ENCODE assay signal across 10 mouse cellular contexts in genomic region chr2:181722213-181722612, GRCm38 (mm10). TPM values are rescaled to one million over a fixed set of nuclear protein-coding genes. Genes with fewer than 3 reads are reported as not detected.
DNase-seq lines count a peak whose midpoint lies in the region; ATAC-seq lines count a peak whose summit lies in the region.
"Had no signal": no experiment of that assay in that cellular context is flagged by ENCODE, and none has a peak within 500 bp of the region (broad histone marks: within the 10 kb centered on the region; RNA-seq: fewer than 3 reads in every experiment).

No protein-coding gene starts in this region.

- 9% methylated on average over 3 of the region's 3 CpGs for WGBS in forebrain, embryonic 11.5 days
- WGBS in liver, embryonic 13.5 days (ENCODE audit: insufficient replicate concordance), result 8% methylated on average over 3 of the region's 3 CpGs

- no peak overlapping the region for H3K9ac ChIP-seq in forebrain, embryonic 11.5 days (ENCODE audit: low read length)
- no peak overlapping the region for H3K9ac ChIP-seq in liver, embryonic 13.5 days
- H3K9ac ChIP-seq: limb, embryonic 13.5 days had no signal

- H3K4me2 ChIP-seq in forebrain, embryonic 11.5 days (ENCODE audit: low read depth, low read length, severe bottlenecking), result no peak overlapping the region
- no peak overlapping the region for H3K4me2 ChIP-seq in liver, embryonic 13.5 days
- H3K4me2 ChIP-seq: limb, embryonic 13.5 days had no signal

- ATAC-seq in forebrain, embryonic 11.5 days (replicated peaks; ENCODE audit: low FRiP score), result peak; percentile 49; the same call in 1 of the 2 replicates
- no peak for ATAC-seq in liver, embryonic 13.5 days (ENCODE audit: low read depth)

- H3K36me3 ChIP-seq in forebrain, embryonic 11.5 days (ENCODE audit: control insufficient read depth, insufficient read depth, low read length), result no peaks in the 10 kb centered on the region
- no peaks in the 10 kb centered on the region for H3K36me3 ChIP-seq in liver, embryonic 13.5 days
- H3K36me3 ChIP-seq in splenic B cell, adult 2 months (ENCODE audit: control insufficient read depth, insufficient read depth, low read length, poor library complexity, severe bottlenecking), result no peaks in the 10 kb centered on the region
- H3K36me3 ChIP-seq: limb, embryonic 13.5 days had no signal

- H3K4me3 ChIP-seq in forebrain, embryonic 11.5 days (ENCODE audit: low read depth, low read length), result no peak overlapping the region
- no peak overlapping the region for H3K4me3 ChIP-seq in liver, embryonic 13.5 days (replicated peaks)
- H3K4me3 ChIP-seq: limb, embryonic 13.5 days had no signal

- DNase-seq in heart, postnatal 14 days, result peak; percentile 14 to 28
- DNase-seq in heart, adult 9 months (ENCODE audit: low spot score in 2 of 2), result no peak
- DNase-seq in 416B (ENCODE audit: low read depth), result peak; percentile 53
- DNase-seq in adrenal gland, postnatal 25 days, result peak; percentile 22
- peak; percentile 70 for DNase-seq in forebrain, embryonic 11.5 days (ENCODE audit: low spot score)
- DNase-seq in liver, embryonic 13.5 days, result peak; percentile 7
- peak; percentile 40 for DNase-seq in splenic B cell, adult 2 months (ENCODE audit: low read depth, low spot score)
- DNase-seq in urinary bladder, postnatal 10 days (ENCODE audit: low spot score), result no peak

- no peaks in the 10 kb centered on the region for H3K9me3 ChIP-seq in forebrain, embryonic 11.5 days (ENCODE audit: control insufficient read depth, low read length)
- no peaks in the 10 kb centered on the region for H3K9me3 ChIP-seq in liver, embryonic 13.5 days (replicated peaks)
- H3K9me3 ChIP-seq: limb, embryonic 13.5 days had no signal

- no peaks in the 10 kb centered on the region for H3K4me1 ChIP-seq in forebrain, embryonic 11.5 days (replicated peaks; ENCODE audit: control insufficient read depth, insufficient read depth, low read length)
- H3K4me1 ChIP-seq in liver, embryonic 13.5 days (replicated peaks), result no peaks in the 10 kb centered on the region
- H3K4me1 ChIP-seq: limb, embryonic 13.5 days had no signal

- H3K27me3 ChIP-seq in forebrain, embryonic 11.5 days (ENCODE audit: control insufficient read depth, insufficient read depth, low read length), result no peaks in the 10 kb centered on the region
- H3K27me3 ChIP-seq in liver, embryonic 13.5 days, result no peaks in the 10 kb centered on the region
- H3K27me3 ChIP-seq in splenic B cell, adult 2 months (ENCODE audit: control insufficient read depth, insufficient read depth, low read length, poor library complexity, severe bottlenecking), result no peaks in the 10 kb centered on the region
- H3K27me3 ChIP-seq: limb, embryonic 13.5 days had no signal

- intact Hi-C loops in heart, postnatal 14 days (cut with DNase I), result no loop called here

- no peak overlapping the region for H3K27ac ChIP-seq in forebrain, embryonic 11.5 days (ENCODE audit: low read depth, low read length)
- H3K27ac ChIP-seq in liver, embryonic 13.5 days, result no peak overlapping the region
- H3K27ac ChIP-seq: limb, embryonic 13.5 days had no signal

RNA-seq across cellular contexts. Expression of gene Oprl1, which starts 7.4 kb away (rescaled TPM):
- not detected for total RNA-seq in heart, postnatal 14 days (2021)
- 1.6 and 1.9 TPM in 2 replicates for total RNA-seq in adrenal gland, postnatal 25 days (2021)
- 12.8 and 15.8 TPM in 2 replicates for polyA plus RNA-seq in forebrain, embryonic 11.5 days (2014; fragmentation: Nextera tagmentation; extraction: Ambion mirVana)
- 0.24 and 0.45 TPM in 2 replicates for polyA plus RNA-seq in liver, embryonic 13.5 days (2015; fragmentation: Nextera tagmentation; extraction: Ambion mirVana)

RNA-seq across cellular contexts. Expression of gene Lkaaear1, which starts 24.0 kb away (rescaled TPM):
- not detected for total RNA-seq in heart, postnatal 14 days (2021)
- total RNA-seq in adrenal gland, postnatal 25 days (2021), result not detected in 2 replicates
- not detected in 2 replicates for polyA plus RNA-seq in forebrain, embryonic 11.5 days (2014; fragmentation: Nextera tagmentation; extraction: Ambion mirVana)
- not detected in 2 replicates for polyA plus RNA-seq in liver, embryonic 13.5 days (2015; fragmentation: Nextera tagmentation; extraction: Ambion mirVana)
- total RNA-seq: adrenal gland, postnatal 4 days had no signal
- polyA plus RNA-seq: limb, embryonic 13.5 days had no signal

RNA-seq across cellular contexts. Expression of gene Rgs19, which starts 28.4 kb away (rescaled TPM):
- total RNA-seq in heart, postnatal 14 days (2021), result 1 to 10 TPM; 7.2 to 8.1 TPM
- total RNA-seq in adrenal gland, postnatal 25 days (2021), result 20.3 and 31.7 TPM in 2 replicates
- polyA plus RNA-seq in forebrain, embryonic 11.5 days (2014; fragmentation: Nextera tagmentation; extraction: Ambion mirVana), result 64.7 and 74.8 TPM in 2 replicates
- polyA plus RNA-seq in liver, embryonic 13.5 days (2015; fragmentation: Nextera tagmentation; extraction: Ambion mirVana), result 17.7 and 19.9 TPM in 2 replicates

RNA-seq across cellular contexts. Expression of gene Myt1, which starts 40.9 kb away (rescaled TPM):
- total RNA-seq in heart, postnatal 14 days (2021), result not detected
- total RNA-seq in adrenal gland, postnatal 25 days (2021), result 1.9 and 6.6 TPM in 2 replicates
- 26.6 and 27.3 TPM in 2 replicates for polyA plus RNA-seq in forebrain, embryonic 11.5 days (2014; fragmentation: Nextera tagmentation; extraction: Ambion mirVana)
- polyA plus RNA-seq in liver, embryonic 13.5 days (2015; fragmentation: Nextera tagmentation; extraction: Ambion mirVana), result 0.12 TPM in 1 of 2 replicates, not detected in the other

RNA-seq across cellular contexts. Expression of gene Tcea2, which starts 42.1 kb away (rescaled TPM):
- 1 to 10 TPM; 6.4 to 8.7 TPM for total RNA-seq in heart, postnatal 14 days (2021)
- 11.6 and 14.7 TPM in 2 replicates for total RNA-seq in adrenal gland, postnatal 25 days (2021)
- 21.1 and 22.6 TPM in 2 replicates for polyA plus RNA-seq in forebrain, embryonic 11.5 days (2014; fragmentation: Nextera tagmentation; extraction: Ambion mirVana)
- polyA plus RNA-seq in liver, embryonic 13.5 days (2015; fragmentation: Nextera tagmentation; extraction: Ambion mirVana), result 2.4 and 2.6 TPM in 2 replicates

Comparison
In these comparisons a context has a peak if more than half of its experiments do, and no peak if none do; other contexts are left out.
1. DNase-seq: peak in heart, postnatal 14 days (2 of 2), 416B (single experiment), adrenal gland, postnatal 25 days (single experiment), forebrain, embryonic 11.5 days (single experiment), liver, embryonic 13.5 days (single experiment) and splenic B cell, adult 2 months (single experiment); none in heart, adult 9 months (0 of 2) and urinary bladder, postnatal 10 days (single experiment).